Mouse (Mus musculus): ENCODE data around the gene Lrrc8c. TPM values are rescaled to one million over a fixed set of nuclear protein-coding genes. Genes with fewer than 3 reads are reported as not detected.

The Lrrc8c gene
- polyA plus RNA-seq, 1 experiment from 2014 or later: 27.1 TPM

DNA sequence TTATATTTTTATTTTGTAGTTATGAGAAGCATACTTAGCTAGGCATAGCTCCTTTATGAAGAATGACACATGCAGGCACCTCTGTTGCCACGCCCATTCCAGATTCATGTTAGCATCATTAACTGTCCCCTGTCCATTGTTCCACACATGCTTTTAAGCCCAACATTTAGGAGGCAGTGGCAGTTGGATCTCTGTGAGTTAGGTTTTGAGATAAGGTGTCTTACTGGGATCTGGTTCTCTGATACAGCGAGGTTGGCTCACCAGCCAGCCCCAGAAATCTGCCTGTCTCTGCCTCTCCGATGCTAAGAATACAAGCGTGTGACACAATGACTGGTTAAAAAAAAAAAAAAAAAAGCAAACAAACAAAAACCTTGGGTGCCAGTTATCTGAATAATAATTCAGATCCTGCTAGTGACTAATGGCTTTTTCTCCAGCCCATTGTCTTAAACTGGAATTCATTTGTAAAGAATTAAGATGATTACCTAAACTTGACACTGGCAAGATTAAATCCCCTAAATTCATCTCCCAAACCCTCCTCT lies 7.0 kb downstream of the Lrrc8c start:
- no peak overlapping the region for H3K4me2 ChIP-seq
- WGBS: 73% methylated on average over 4 of the region's 4 CpGs
- H3K36me3 ChIP-seq: 0 out of 2 replicates have a peak, but pooled peaks cover 5% of the 10 kb centered on the region
- H3K27me3 ChIP-seq (replicated peaks): no peaks in the 10 kb centered on the region
- no peaks in the 10 kb centered on the region for H3K9me3 ChIP-seq (replicated peaks)
- H3K27ac ChIP-seq (ENCODE audit: poor library complexity, severe bottlenecking): peak overlapping the region; percentile 73; the same call in 1 of the 2 replicates
- peaks cover 83% of the 10 kb centered on the region for H3K4me1 ChIP-seq (replicated peaks)
- H3K4me3 ChIP-seq: no peak overlapping the region
- H3K9ac ChIP-seq: no peak overlapping the region
- ATAC-seq (ENCODE audit: insufficient number of reproducible peaks, low FRiP score): no peak

DNA sequence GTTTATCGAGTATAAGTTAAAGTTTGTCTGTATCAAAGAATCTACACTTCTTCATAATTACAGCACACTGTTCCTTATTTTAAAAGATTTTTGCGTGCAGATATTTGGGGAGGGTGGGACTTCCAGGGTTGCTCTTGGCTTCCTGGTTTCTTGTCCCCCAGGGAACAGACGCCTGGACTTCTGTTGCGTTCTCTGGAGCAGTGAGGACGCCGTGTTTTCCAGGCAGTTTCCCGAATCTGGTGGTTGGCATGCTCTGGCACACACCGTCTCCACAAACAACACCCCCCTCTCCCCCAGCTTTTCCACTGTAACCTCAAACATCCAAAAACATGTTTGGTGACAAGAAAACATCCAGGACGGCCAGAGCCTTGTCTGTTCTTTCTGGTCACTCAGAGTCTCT lies 7.6 kb downstream of the Lrrc8c start:
- Histone ChIP-seq H3K4me2 (no peak overlapping the region), H3K9ac (no peak overlapping the region), H3K4me3 (no peak overlapping the region), H3K9me3 (replicated peaks) (no peaks in the 10 kb centered on the region), H3K27ac (ENCODE audit: poor library complexity, severe bottlenecking) (peak overlapping the region; percentile 73), H3K27me3 (replicated peaks) (no peaks in the 10 kb centered on the region), H3K36me3 (peaks cover 7% of the 10 kb centered on the region; the same call in 1 of the 2 replicates), H3K4me1 (replicated peaks) (peaks cover 87% of the 10 kb centered on the region)
- ATAC-seq (ENCODE audit: insufficient number of reproducible peaks, low FRiP score): no peak
- 76% methylated on average over 9 of the region's 9 CpGs for WGBS

DNA sequence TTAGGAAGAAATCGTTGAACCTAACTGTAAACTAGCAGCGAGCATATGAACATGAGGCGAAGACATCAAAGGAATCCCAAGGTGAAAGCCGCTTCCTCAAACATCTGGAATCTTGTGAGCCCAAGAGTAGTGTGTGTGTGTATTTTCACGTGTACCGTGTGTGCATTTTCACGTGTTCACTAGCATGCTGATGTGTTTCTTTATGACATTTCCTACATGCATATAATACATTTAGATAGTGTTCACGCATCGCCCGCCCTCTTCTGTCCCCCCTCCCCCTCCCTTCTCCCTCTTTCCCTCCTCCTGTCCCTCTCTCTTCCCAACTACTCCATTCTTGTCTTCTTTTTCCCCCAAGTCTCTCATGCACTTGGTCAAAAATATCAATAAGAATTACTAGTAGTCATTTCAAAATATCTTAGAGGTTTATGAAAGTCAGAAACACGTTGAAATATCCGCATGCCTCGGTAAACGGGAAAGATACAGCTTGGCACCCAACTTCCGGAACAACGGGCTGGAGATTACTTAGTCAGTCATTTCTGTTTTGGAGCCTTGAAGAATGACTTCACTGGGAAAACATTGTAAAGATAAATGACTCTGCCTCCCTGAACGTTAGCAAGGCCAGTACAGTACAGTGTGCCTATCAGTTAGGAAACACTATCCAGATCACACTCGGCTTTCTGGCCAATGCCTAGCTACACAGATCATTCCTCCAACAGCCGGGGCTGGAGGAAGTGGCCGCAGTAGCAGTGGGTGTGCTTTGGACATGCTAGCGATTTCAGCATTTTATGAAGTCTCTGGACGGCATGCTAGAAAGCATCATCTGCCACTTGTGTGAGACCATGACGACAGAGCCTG lies 8.5 kb downstream of the Lrrc8c start:
- peak overlapping the region; percentile 23 for H3K4me3 ChIP-seq
- peak overlapping the region; percentile 73 for H3K27ac ChIP-seq (ENCODE audit: poor library complexity, severe bottlenecking)
- H3K4me1 ChIP-seq (replicated peaks): peaks cover 80% of the 10 kb centered on the region
- peaks cover 16% of the 10 kb centered on the region for H3K36me3 ChIP-seq
- no peaks in the 10 kb centered on the region for H3K27me3 ChIP-seq (replicated peaks)
- H3K9me3 ChIP-seq (replicated peaks): no peaks in the 10 kb centered on the region
- H3K4me2 ChIP-seq: peak overlapping the region; percentile 60
- no peak overlapping the region for H3K9ac ChIP-seq
- 39% methylated on average over 23 of the region's 23 CpGs for WGBS
- ATAC-seq (ENCODE audit: insufficient number of reproducible peaks, low FRiP score): peak; percentile 88

DNA sequence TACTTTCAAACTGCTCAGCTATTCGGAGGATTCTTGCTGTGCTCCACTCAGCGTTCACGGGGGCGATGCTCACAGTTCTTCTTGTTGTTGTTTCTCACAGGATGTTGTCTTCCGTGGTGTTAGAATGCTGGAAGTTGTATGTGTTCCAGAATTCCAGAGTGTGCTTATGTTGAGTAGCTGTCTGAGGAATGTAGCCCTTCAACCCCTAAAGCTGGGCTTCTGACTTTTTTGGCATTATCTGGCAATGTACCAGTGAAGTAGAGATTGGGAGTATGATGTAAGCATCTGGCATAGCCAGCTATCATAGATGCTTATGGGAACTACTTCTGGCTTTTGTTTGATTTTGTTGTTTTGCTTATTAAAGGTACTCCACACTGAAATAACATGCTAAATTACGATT lies 11.4 kb downstream of the Lrrc8c start:
- H3K36me3 ChIP-seq: peaks cover 26% of the 10 kb centered on the region
- H3K9ac ChIP-seq: no peak overlapping the region
- no peaks in the 10 kb centered on the region for H3K27me3 ChIP-seq (replicated peaks)
- 68% methylated on average over 6 of the region's 6 CpGs for WGBS
- no peak for ATAC-seq (ENCODE audit: insufficient number of reproducible peaks, low FRiP score)
- H3K4me2 ChIP-seq: no peak overlapping the region
- peaks cover 57% of the 10 kb centered on the region for H3K4me1 ChIP-seq (replicated peaks)
- no peaks in the 10 kb centered on the region for H3K9me3 ChIP-seq (replicated peaks)
- no peak overlapping the region for H3K27ac ChIP-seq (ENCODE audit: poor library complexity, severe bottlenecking)
- H3K4me3 ChIP-seq: no peak overlapping the region

DNA sequence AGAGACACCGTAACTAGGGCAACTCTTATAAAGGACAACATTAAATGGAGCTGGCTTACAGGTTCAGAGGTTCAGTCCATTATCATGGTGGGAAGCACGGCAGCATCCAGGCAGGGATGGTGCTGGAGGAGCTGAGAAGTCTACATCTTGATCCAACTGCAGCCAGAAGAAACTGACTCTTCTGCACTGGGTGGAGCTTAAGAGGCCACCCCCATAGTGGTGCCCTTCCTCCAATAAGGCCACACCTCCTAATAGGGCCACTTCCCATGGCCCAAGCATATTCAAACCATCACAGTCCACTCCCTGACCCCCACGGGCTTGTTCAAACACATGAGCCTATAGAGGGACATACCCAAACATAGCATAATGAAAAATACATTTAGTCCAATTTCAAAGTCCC lies 16.0 kb downstream of the Lrrc8c start:
- peaks cover 56% of the 10 kb centered on the region for H3K36me3 ChIP-seq

DNA sequence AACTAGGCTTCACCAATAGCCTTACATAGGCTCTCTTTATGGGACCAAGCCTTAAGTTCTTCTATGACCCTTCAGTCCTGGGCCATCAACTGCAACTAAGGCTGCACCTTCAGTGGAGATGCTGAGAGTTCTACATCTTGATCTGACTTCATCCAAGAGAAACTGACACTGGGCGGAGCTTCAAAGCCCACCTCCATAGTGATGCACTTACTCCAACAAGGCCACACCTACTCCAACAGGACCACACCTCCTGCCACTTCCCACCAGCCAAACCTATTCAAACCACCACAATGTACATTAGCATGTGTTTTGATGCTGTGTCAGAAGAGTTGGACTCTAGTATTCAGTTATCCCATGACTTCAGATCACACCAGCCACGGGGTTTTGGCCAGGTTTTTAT lies 17.0 kb downstream of the Lrrc8c start:
- Histone ChIP-seq H3K27me3 (replicated peaks) (no peaks in the 10 kb centered on the region), H3K4me1 (replicated peaks) (peaks cover 12% of the 10 kb centered on the region), H3K9me3 (replicated peaks) (peaks cover 4% of the 10 kb centered on the region; the same call in 1 of the 2 replicates), H3K36me3 (peaks cover 65% of the 10 kb centered on the region), H3K27ac (ENCODE audit: poor library complexity, severe bottlenecking) (no peak overlapping the region), H3K4me3 (no peak overlapping the region), H3K9ac (no peak overlapping the region), H3K4me2 (no peak overlapping the region)
- ATAC-seq (ENCODE audit: insufficient number of reproducible peaks, low FRiP score): no peak
- WGBS: 91% methylated on average over 2 of the region's 2 CpGs

More for the DNA sequence above, 16.0 kb downstream of the Lrrc8c start:
- no peak for ATAC-seq (ENCODE audit: insufficient number of reproducible peaks, low FRiP score)
- no peak overlapping the region for H3K4me3 ChIP-seq
- peaks cover 4% of the 10 kb centered on the region; the same call in 1 of the 2 replicates for H3K9me3 ChIP-seq (replicated peaks)
- H3K9ac ChIP-seq: no peak overlapping the region
- H3K4me2 ChIP-seq: no peak overlapping the region
- H3K4me1 ChIP-seq (replicated peaks): peaks cover 22% of the 10 kb centered on the region
- WGBS: 91% methylated on average over 3 of the region's 3 CpGs
- no peak overlapping the region for H3K27ac ChIP-seq (ENCODE audit: poor library complexity, severe bottlenecking)
- H3K27me3 ChIP-seq (replicated peaks): no peaks in the 10 kb centered on the region

DNA sequence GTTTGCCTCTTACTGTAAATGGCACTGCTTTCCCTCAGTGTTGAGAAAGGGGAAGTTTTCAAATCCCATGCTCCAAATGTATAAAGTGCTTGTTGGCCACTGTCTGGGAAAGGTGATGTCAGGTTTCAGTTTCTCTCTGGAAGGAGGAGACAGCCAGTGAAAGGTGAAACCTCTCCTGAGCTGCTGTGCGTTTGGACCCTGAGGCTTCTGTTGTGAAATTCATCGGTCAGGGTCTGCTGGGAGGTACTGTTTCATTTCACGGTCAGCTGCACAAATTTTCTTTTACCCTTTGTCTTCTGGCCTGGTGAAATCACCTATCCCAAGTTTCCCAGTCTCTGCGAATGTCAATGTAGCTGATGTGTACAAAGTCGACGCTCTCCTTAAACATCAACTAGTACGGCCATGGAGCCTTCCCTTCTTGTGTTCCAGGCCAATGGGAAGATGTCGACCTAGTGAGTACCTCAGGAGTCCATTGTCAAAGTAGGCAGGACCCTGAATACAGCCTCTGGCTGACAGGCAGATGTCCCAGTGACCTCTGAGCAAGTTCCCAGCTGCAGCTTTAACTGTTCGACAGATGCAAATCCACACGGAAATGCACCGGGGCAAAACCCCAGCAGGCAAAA lies 18.0 kb downstream of the Lrrc8c start:
- Histone ChIP-seq H3K4me2 (no peak overlapping the region), H3K4me1 (replicated peaks) (0 out of 2 replicates have a peak, but pooled peaks cover 8% of the 10 kb centered on the region), H3K36me3 (peaks cover 67% of the 10 kb centered on the region), H3K4me3 (no peak overlapping the region), H3K27me3 (replicated peaks) (no peaks in the 10 kb centered on the region), H3K9ac (no peak overlapping the region), H3K9me3 (replicated peaks) (peaks cover 4% of the 10 kb centered on the region; the same call in 1 of the 2 replicates), H3K27ac (ENCODE audit: poor library complexity, severe bottlenecking) (no peak overlapping the region)
- WGBS: 88% methylated on average over 11 of the region's 11 CpGs
- ATAC-seq (ENCODE audit: insufficient number of reproducible peaks, low FRiP score): no peak

DNA sequence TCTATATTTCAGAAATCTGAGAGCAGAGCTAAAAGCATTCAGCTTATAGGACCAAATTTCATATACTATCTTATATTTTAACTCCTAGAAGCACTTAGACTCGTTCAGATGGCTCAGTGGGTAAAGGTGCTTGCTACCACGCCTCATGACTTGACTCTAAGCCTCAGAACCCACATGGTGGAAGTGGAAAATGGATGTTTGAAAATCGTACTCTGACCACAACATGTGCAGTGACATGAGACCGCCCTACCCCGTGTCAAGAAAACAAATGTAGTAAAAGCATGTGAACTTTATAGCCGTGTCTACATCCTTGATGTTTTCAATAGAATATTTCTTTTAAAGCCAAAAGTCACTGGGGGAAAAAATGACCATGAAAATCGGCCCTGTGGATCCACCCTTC lies 21.9 kb downstream of the Lrrc8c start:
- Histone ChIP-seq H3K36me3 (peaks cover 77% of the 10 kb centered on the region), H3K4me2 (no peak overlapping the region), H3K9ac (no peak overlapping the region), H3K4me3 (no peak overlapping the region), H3K27ac (ENCODE audit: poor library complexity, severe bottlenecking) (no peak overlapping the region), H3K4me1 (replicated peaks) (0 out of 2 replicates have a peak, but pooled peaks cover 9% of the 10 kb centered on the region), H3K27me3 (replicated peaks) (no peaks in the 10 kb centered on the region), H3K9me3 (replicated peaks) (peaks cover 4% of the 10 kb centered on the region; the same call in 1 of the 2 replicates)
- no peak for ATAC-seq (ENCODE audit: insufficient number of reproducible peaks, low FRiP score)
- 91% methylated on average over 7 of the region's 7 CpGs for WGBS

DNA sequence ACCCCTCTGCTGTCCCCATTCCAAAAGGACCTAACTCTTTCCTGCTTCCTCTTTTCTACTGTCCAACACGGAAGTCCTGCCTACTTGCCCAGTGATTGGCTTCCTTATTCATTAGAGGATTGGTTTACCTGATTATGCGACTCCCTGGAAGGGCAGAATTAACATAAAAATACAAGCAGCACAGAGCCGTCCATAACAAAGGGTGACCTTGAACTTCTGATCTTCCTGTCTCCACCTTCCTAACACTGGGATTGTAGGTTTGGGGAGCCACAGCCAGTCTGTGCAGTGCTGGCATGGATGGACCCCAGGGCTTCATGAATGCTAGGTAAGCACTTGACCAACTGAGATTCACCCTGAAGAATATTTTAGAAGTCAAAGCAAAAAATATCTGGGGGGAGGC lies 25.9 kb downstream of the Lrrc8c start:
- peaks cover 21% of the 10 kb centered on the region for H3K4me1 ChIP-seq (replicated peaks)
- ATAC-seq (ENCODE audit: insufficient number of reproducible peaks, low FRiP score): no peak
- no peak overlapping the region for H3K4me3 ChIP-seq
- no peaks in the 10 kb centered on the region for H3K27me3 ChIP-seq (replicated peaks)
- H3K9me3 ChIP-seq (replicated peaks): no peaks in the 10 kb centered on the region
- no peak overlapping the region for H3K4me2 ChIP-seq
- 61% methylated on average over 3 of the region's 3 CpGs for WGBS
- no peak overlapping the region for H3K27ac ChIP-seq (ENCODE audit: poor library complexity, severe bottlenecking)
- peaks cover 48% of the 10 kb centered on the region for H3K36me3 ChIP-seq
- no peak overlapping the region for H3K9ac ChIP-seq

DNA sequence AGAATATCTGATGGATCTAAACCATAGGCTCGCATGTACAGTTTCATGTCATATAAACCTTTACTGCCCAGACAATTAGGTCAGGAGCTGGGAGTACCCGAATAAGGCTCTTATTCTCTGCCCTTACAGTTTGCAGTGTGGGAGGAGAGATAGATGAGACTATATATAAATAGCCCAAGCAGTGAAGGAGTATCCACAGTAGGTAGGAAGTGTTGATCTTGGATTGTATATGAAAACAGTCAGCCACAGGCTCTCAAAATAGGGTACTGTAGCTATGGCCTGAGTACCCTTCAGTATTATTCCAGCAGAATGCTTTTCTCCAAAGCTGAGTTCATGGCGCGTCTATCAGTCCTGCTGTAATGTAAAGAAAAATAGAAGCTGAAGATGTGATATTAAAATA lies 27.9 kb downstream of the Lrrc8c start:
- H3K36me3 ChIP-seq: peaks cover 41% of the 10 kb centered on the region
- peaks cover 26% of the 10 kb centered on the region for H3K4me1 ChIP-seq (replicated peaks)
- no peak overlapping the region for H3K4me3 ChIP-seq
- no peak overlapping the region for H3K4me2 ChIP-seq
- no peaks in the 10 kb centered on the region for H3K9me3 ChIP-seq (replicated peaks)
- H3K27ac ChIP-seq (ENCODE audit: poor library complexity, severe bottlenecking): no peak overlapping the region
- WGBS: 87% methylated on average over 4 of the region's 4 CpGs
- no peaks in the 10 kb centered on the region for H3K27me3 ChIP-seq (replicated peaks)
- no peak overlapping the region for H3K9ac ChIP-seq
- ATAC-seq (ENCODE audit: insufficient number of reproducible peaks, low FRiP score): no peak

DNA sequence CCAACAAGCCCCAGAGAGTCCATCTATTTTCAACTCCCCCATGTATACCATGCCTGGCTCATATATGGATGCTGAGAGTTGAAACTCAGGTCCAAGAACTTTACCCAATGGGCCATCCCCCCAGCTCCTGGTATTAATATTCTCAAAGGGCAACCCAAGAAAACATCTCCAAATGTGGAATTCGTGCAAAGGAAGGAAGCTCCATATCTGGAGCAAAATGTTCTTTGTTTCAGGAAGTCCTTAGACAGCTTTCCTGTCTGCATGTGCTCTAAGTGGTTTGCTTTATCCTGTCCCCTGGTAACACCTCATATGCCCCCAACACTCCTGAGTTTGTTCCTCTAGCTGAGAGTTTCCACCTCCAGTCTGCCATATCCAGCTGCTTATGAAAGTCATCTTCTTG lies 32.6 kb downstream of the Lrrc8c start:
- no peak overlapping the region for H3K9ac ChIP-seq
- peaks cover 16% of the 10 kb centered on the region for H3K4me1 ChIP-seq (replicated peaks)
- no peak overlapping the region for H3K4me3 ChIP-seq
- H3K27me3 ChIP-seq (replicated peaks): no peaks in the 10 kb centered on the region
- H3K4me2 ChIP-seq: no peak overlapping the region
- H3K9me3 ChIP-seq (replicated peaks): no peaks in the 10 kb centered on the region
- ATAC-seq (ENCODE audit: insufficient number of reproducible peaks, low FRiP score): no peak
- 67% methylated on average over 1 of the region's 1 CpGs for WGBS
- H3K36me3 ChIP-seq: peaks cover 28% of the 10 kb centered on the region
- no peak overlapping the region for H3K27ac ChIP-seq (ENCODE audit: poor library complexity, severe bottlenecking)
